Mouse (Mus musculus): ENCODE data around the gene Abhd16b.
"Not testable (repeated sequence)": the region's sequence is repeated elsewhere in the genome, so short reads cannot be mapped to it uniquely, and the experiment has no call there.

The Abhd16b gene

GRCm38 (mm10) chr2:181487338-181488277 lies 5.4 kb upstream of the Abhd16b start:
- DNase-seq (ENCODE audit: low spot score) = peak; percentile 79

GRCm38 (mm10) chr2:181491432-181492205 lies 1.4 kb upstream of the Abhd16b start:
- DNase-seq (ENCODE audit: low spot score) = peak; percentile 45

- no peak for DNase-seq (ENCODE audit: low spot score)
Observed at GRCm38 (mm10) chr2:181492206-181492605, 800 bp upstream of the Abhd16b start.

- DNase-seq (ENCODE audit: low spot score) = no peak
Observed at GRCm38 (mm10) chr2:181494266-181494945, 1.4 kb downstream of the Abhd16b start.

GRCm38 (mm10) chr2:181495845-181496244 lies 2.8 kb downstream of the Abhd16b start:
- DNase-seq (ENCODE audit: low spot score) = not testable (repeated sequence)

GRCm38 (mm10) chr2:181496281-181496680 lies 3.3 kb downstream of the Abhd16b start:
- peak; percentile 82 for DNase-seq (ENCODE audit: low spot score)

GRCm38 (mm10) chr2:181496831-181497547 lies 4.0 kb downstream of the Abhd16b start, which contains the start of gene Tpd52l2:
TSS of gene Tpd52l2 (plus strand) at chr2:181497142.
- DNase-seq (ENCODE audit: low spot score) = peak; percentile 98

- peak; percentile 65 for DNase-seq (ENCODE audit: low spot score)
Observed at GRCm38 (mm10) chr2:181497548-181497875, 4.5 kb downstream of the Abhd16b start.

GRCm38 (mm10) chr2:181498644-181499043 lies 5.6 kb downstream of the Abhd16b start:
- DNase-seq (ENCODE audit: low spot score) = no peak

GRCm38 (mm10) chr2:181509191-181509590 lies 16.2 kb downstream of the Abhd16b start:
- no peak for DNase-seq (ENCODE audit: low spot score)

GRCm38 (mm10) chr2:181511231-181511630 lies 18.2 kb downstream of the Abhd16b start:
- no peak for DNase-seq (ENCODE audit: low spot score)

- DNase-seq (ENCODE audit: low spot score) = no peak
Observed at GRCm38 (mm10) chr2:181519201-181519600, 26.2 kb downstream of the Abhd16b start.

GRCm38 (mm10) chr2:181520118-181520935 lies 27.3 kb downstream of the Abhd16b start, which contains the start of gene Dnajc5:
TSS of gene Dnajc5 (plus strand) at chr2:181520485.
- peak; percentile 98 for DNase-seq (ENCODE audit: low spot score)

- no peak for DNase-seq (ENCODE audit: low spot score)
Observed at GRCm38 (mm10) chr2:181520936-181521227, 27.9 kb downstream of the Abhd16b start.

- DNase-seq (ENCODE audit: low spot score) = no peak
Observed at GRCm38 (mm10) chr2:181521491-181521890, 28.5 kb downstream of the Abhd16b start.

- peak; percentile 52 for DNase-seq (ENCODE audit: low spot score)
Observed at GRCm38 (mm10) chr2:181522811-181523210, 29.8 kb downstream of the Abhd16b start.

- no peak for DNase-seq (ENCODE audit: low spot score)
Observed at GRCm38 (mm10) chr2:181525526-181525925, 32.5 kb downstream of the Abhd16b start.

- no peak for DNase-seq (ENCODE audit: low spot score)
Observed at GRCm38 (mm10) chr2:181529076-181529475, 36.1 kb downstream of the Abhd16b start.

GRCm38 (mm10) chr2:181532589-181532988 lies 39.6 kb downstream of the Abhd16b start:
- no peak for DNase-seq (ENCODE audit: low spot score)

- no peak for DNase-seq (ENCODE audit: low spot score)
Observed at GRCm38 (mm10) chr2:181536410-181536809, 43.4 kb downstream of the Abhd16b start.
